Mouse (Mus musculus) CH12.LX (cell line): ENCODE results near the gene Olfr1076. TPM values are rescaled to one million over a fixed set of nuclear protein-coding genes. Genes with fewer than 3 reads are reported as not detected.
"Not testable (repeated sequence)": the region's sequence is repeated elsewhere in the genome, so short reads cannot be mapped to it uniquely, and the experiment has no call there.

Source experiments
- DNase-seq: peaks from one replicate; pipeline ENCODE4 v3.0.0-alpha.2; 2013; ENCODE audit errors: extremely low read depth
- H3K27ac ChIP-seq: 2 replicates; pipeline ENCODE4 v1.5.1; 2012; ENCODE audit warnings: low read depth, mild to moderate bottlenecking, control low read depth, moderate library complexity; ENCODE audit not compliant: insufficient read depth
- H3K27me3 ChIP-seq: replicated peaks from 2 replicates; pipeline ENCODE3; 2012; ENCODE audit warnings: inconsistent platforms
- H3K36me3 ChIP-seq, 2 experiments: replicated peaks in 1 of 2; 2 replicates each; pipeline versions ENCODE3 to v1.6.1; 2012; ENCODE audit warnings: inconsistent platforms in 1 of 2, low read length in 1 of 2, mild to moderate bottlenecking in 1 of 2, mixed read lengths in 1 of 2, moderate library complexity in 1 of 2; ENCODE audit not compliant: control insufficient read depth in 1 of 2, insufficient read depth in 1 of 2
- H3K4me1 ChIP-seq, 2 experiments: 2 replicates each; pipeline ENCODE4 v1.6.1; 2012; ENCODE audit warnings: inconsistent platforms in 1 of 2, moderate library complexity in 1 of 2; ENCODE audit not compliant: insufficient read depth in 2 of 2, control insufficient read depth in 1 of 2
- H3K4me2 ChIP-seq: 2 replicates; pipeline ENCODE4 v1.6.1; 2012; ENCODE audit warnings: low read depth, mild to moderate bottlenecking, control low read depth; ENCODE audit not compliant: poor library complexity, insufficient read depth, severe bottlenecking
- H3K4me3 ChIP-seq, 3 experiments: fragments of 150-350 bp in 1 of 3; sonication (generic) in 1 of 3; replicated peaks in 1 of 3; 2 replicates each; pipeline versions ENCODE3 to v1.5.1; 2011 to 2012; ENCODE audit warnings: low read depth in 2 of 3, low read length in 2 of 3, mild to moderate bottlenecking in 2 of 3, moderate library complexity in 2 of 3, control low read depth in 1 of 3, improper control_type of control experiment in 1 of 3, inconsistent platforms in 1 of 3, mixed read lengths in 1 of 3; ENCODE audit not compliant: poor library complexity in 1 of 3
- H3K79me2 ChIP-seq: replicated peaks from 2 replicates; pipeline ENCODE4 v1.6.1; 2012; ENCODE audit warnings: mild to moderate bottlenecking, moderate library complexity; ENCODE audit not compliant: control insufficient read depth, poor library complexity, insufficient read depth, severe bottlenecking; ENCODE audit errors: extremely low read depth
- H3K9ac ChIP-seq: 2 replicates; pipeline ENCODE4 v1.6.1; 2012; ENCODE audit warnings: low read depth, mild to moderate bottlenecking, control low read depth, moderate library complexity; ENCODE audit not compliant: insufficient read depth
- H3K9me3 ChIP-seq: replicated peaks from 2 replicates; pipeline ENCODE3; 2012; ENCODE audit warnings: low read length, inconsistent platforms, mixed read lengths
- CHD2 ChIP-seq: IDR thresholded peaks from 2 replicates; pipeline ENCODE4 v1.6.1; 2011; ENCODE audit warnings: low read length, improper control_type of control experiment
- KAT2A ChIP-seq: IDR thresholded peaks from 2 replicates; pipeline ENCODE4 v1.6.1; 2012; ENCODE audit warnings: low read length, improper control_type of control experiment, inconsistent platforms; ENCODE audit not compliant: insufficient replicate concordance
- MAZ ChIP-seq: IDR thresholded peaks from 2 replicates; pipeline ENCODE4 v1.6.1; 2012; ENCODE audit warnings: low read depth, mild to moderate bottlenecking, inconsistent platforms, low read length, improper control_type of control experiment, moderate library complexity
- MYC ChIP-seq: IDR thresholded peaks from 2 replicates; pipeline ENCODE4 v1.6.1; 2011; ENCODE audit warnings: low read depth, mild to moderate bottlenecking, improper control_type of control experiment, low read length
- NRF1 ChIP-seq: IDR thresholded peaks from 2 replicates; pipeline ENCODE4 v1.6.1; 2014; ENCODE audit warnings: low read depth, mild to moderate bottlenecking, inconsistent platforms, low read length, improper control_type of control experiment, moderate library complexity
- POLR2A ChIP-seq: IDR thresholded peaks from 2 replicates; pipeline ENCODE4 v1.6.1; 2011; ENCODE audit warnings: low read depth, mild to moderate bottlenecking, improper control_type of control experiment, low read length
- RAD21 ChIP-seq: IDR thresholded peaks from 2 replicates; pipeline ENCODE4 v1.6.1; 2011; ENCODE audit warnings: low read depth, mild to moderate bottlenecking, low read length, improper control_type of control experiment, moderate library complexity
- RCOR1 ChIP-seq: conservative IDR thresholded peaks from 2 replicates; pipeline ENCODE4 v1.6.1; 2012; ENCODE audit warnings: low read depth, mild to moderate bottlenecking, inconsistent platforms, low read length, improper control_type of control experiment
- SMC3 ChIP-seq: IDR thresholded peaks from 2 replicates; pipeline ENCODE4 v1.6.1; 2011; ENCODE audit warnings: low read depth, low read length, improper control_type of control experiment
- TCF12 ChIP-seq: IDR thresholded peaks from 2 replicates; pipeline ENCODE4 v1.6.1; 2014; ENCODE audit warnings: low read depth, mild to moderate bottlenecking, inconsistent platforms, low read length, improper control_type of control experiment
- dilution Hi-C: fragments of 300-500 bp; cut with MboI; formaldehyde crosslinking; loops from 2 replicates; pipeline ENCODE4 v1.14.3; 2020; ENCODE audit warnings: low sequenced_read_pairs; ENCODE audit not compliant: extremely low pct_unique_long_range_greater_than_20kb, extremely low pct_ligation_motif_present
- in situ Hi-C: fragments of 300-500 bp; cut with MboI; formaldehyde crosslinking; loops from 3 replicates; pipeline ENCODE4 v1.14.3; 2019; ENCODE audit warnings: low sequenced_read_pairs, low pct_ligation_motif_present, low pct_unique_long_range_greater_than_20kb, mixed read lengths
- polyA plus RNA-seq: library from polyadenylated mRNA; unstranded; fragments of >175 nt; gene quantifications from 2 replicates; pipeline ENCODE4 v1.2.1, GENCODE M21; 2012; ENCODE audit warnings: low read depth; ENCODE audit not compliant: insufficient read length
- total RNA-seq, 2 experiments: library from RNA; depleted of rRNA; stranded (reverse); fragments of 300-350 nt in 1 of 2; fragments of >200 nt in 1 of 2; gene quantifications; 2 replicates each; pipeline ENCODE4 v1.2.3; 2012 to 2014

Gene Olfr1076
- total and polyA plus RNA-seq, 3 experiments, result not detected

DNA sequence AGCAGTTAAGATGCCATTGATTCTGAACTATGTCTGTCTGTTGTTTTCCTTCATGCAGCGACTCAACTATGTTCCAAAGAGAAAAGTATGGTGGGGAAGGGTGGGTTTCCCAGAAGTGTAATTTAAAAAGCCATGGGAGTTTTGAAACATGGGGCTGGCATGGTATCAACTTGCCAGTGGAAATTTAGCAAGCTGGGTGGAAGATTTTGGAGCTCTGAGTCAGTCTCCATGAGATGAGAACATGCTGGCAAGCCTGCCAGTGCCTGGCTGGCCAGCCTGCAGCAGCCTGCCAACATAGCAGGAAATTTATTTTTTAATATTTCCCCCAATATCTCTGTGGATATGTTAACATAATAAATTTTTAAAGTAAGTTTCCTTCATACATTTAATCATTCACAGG lies 22.7 kb downstream of the Olfr1076 start:
- no peak overlapping the region for H3K4me2 ChIP-seq
- TF ChIP-seq RCOR1, result no peak
- no peak for TF ChIP-seq POLR2A
- TF ChIP-seq MAZ, result no peak
- no peak for TF ChIP-seq CHD2
- in situ Hi-C loops (no loop called here), dilution Hi-C loops (no loop called here)
- H3K4me3 ChIP-seq, result no peak overlapping the region
- H3K9ac ChIP-seq, result no peak overlapping the region
- no peaks in the 10 kb centered on the region for H3K36me3 ChIP-seq
- H3K79me2 ChIP-seq, result no peaks in the 10 kb centered on the region; the same call in 1 of the 2 replicates
- DNase-seq, result no peak
- no peak overlapping the region for H3K27ac ChIP-seq
- no peaks in the 10 kb centered on the region for H3K4me1 ChIP-seq
- no peaks in the 10 kb centered on the region for H3K27me3 ChIP-seq
- peaks cover 18% of the 10 kb centered on the region for H3K9me3 ChIP-seq

DNA sequence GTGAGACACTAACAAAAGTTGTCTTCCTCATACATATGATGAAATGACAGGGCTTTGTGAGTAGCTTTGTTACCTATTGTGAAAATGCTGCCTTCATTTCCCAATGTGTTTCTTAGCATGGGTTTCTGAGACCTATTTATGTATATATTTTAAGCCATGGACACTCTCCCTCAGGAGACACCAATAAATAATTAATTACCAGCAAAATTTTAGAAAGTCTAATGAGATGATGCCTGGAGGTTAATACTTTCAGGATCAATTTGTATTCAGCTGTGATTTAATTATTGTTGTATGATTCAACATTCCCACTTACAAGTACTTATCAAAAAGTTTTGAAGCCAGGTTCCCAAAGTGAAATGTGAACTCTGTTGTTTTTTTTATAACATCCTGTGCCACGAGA lies 34.1 kb downstream of the Olfr1076 start, which contains the start of gene Olfr1079:
Olfr1079 (minus strand) TSS at position 101 of the 400 bp plus-strand sequence.
- H3K9ac ChIP-seq, result no peak within 1 kb of the TSS
- no peaks in the 10 kb centered on the region for H3K4me1 ChIP-seq
- H3K36me3 ChIP-seq, result no peaks in the 10 kb centered on the region
- no peaks in the 10 kb centered on the region for H3K27me3 ChIP-seq
- peaks cover 13% of the 10 kb centered on the region for H3K9me3 ChIP-seq
- no peak for DNase-seq
- H3K27ac ChIP-seq, result no peak within 1 kb of the TSS
- H3K79me2 ChIP-seq, result no peaks in the 10 kb centered on the region
- in situ Hi-C loops (no loop called here), dilution Hi-C loops (no loop called here)
- no peak within 1 kb of the TSS for H3K4me2 ChIP-seq
- TF ChIP-seq SMC3 (no peak), TCF12 (no peak), POLR2A (no peak), MYC (no peak), KAT2A (no peak), RAD21 (no peak), NRF1 (no peak)
- no peak within 1 kb of the TSS for H3K4me3 ChIP-seq

DNA sequence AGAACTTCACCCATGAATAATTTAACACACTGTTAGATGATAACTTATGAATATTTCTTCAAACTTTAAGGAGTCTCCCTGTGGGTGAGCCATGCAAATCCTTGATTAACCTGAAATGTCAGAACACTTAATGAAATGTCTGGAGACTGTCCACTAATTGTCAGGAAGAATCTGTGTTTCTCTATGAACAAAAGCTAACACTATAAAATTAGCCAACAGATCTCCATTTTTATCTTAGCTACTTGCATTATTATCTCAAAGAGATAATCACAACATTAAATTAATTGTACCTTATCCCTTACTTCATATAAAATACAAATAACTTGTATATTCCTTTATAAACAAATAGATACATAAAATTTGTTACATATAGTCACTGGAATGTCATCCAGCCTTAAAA lies 49.9 kb downstream of the Olfr1076 start, which contains the start of gene Olfr1080:
Olfr1080 (minus strand) TSS at position 101 of the 400 bp plus-strand sequence.
- H3K27me3 ChIP-seq, DNase-seq, dilution Hi-C loops, H3K27ac ChIP-seq, H3K4me2 ChIP-seq, H3K9ac ChIP-seq, in situ Hi-C loops, H3K36me3 ChIP-seq, H3K9me3 ChIP-seq, H3K4me1 ChIP-seq, H3K79me2 ChIP-seq, H3K4me3 ChIP-seq: not testable (repeated sequence)

Other genes starting within 250 kb of the Olfr1076 start
Only the 20 nearest of the 21 such genes appear.
- gene Olfr1052, start 216.0 kb upstream of the Olfr1076 start, total RNA-seq (2012; rRNA removed), result not detected in 2 replicates
- not detected in 2 replicates for gene Olfr1052, start 216.0 kb upstream of the Olfr1076 start, total RNA-seq (2014; rRNA removed)
- not detected in 2 replicates for gene Olfr1052, start 216.0 kb upstream of the Olfr1076 start, polyA plus RNA-seq
- gene Olfr1053, start 193.2 kb upstream of the Olfr1076 start, total RNA-seq (2012; rRNA removed), result not detected in 2 replicates
- gene Olfr1053, start 193.2 kb upstream of the Olfr1076 start, total RNA-seq (2014; rRNA removed), result not detected in 2 replicates
- not detected in 2 replicates for gene Olfr1053, start 193.2 kb upstream of the Olfr1076 start, polyA plus RNA-seq
- gene Olfr1054, start 173.0 kb upstream of the Olfr1076 start, total RNA-seq (2012; rRNA removed), result not detected in 2 replicates
- not detected in 2 replicates for gene Olfr1054, start 173.0 kb upstream of the Olfr1076 start, total RNA-seq (2014; rRNA removed)
- not detected in 2 replicates for gene Olfr1054, start 173.0 kb upstream of the Olfr1076 start, polyA plus RNA-seq
- 0.17 and 0.68 TPM in 2 replicates for gene Olfr1055, start 158.2 kb upstream of the Olfr1076 start, total RNA-seq (2012; rRNA removed)
- not detected in 2 replicates for gene Olfr1055, start 158.2 kb upstream of the Olfr1076 start, total RNA-seq (2014; rRNA removed)
- gene Olfr1055, start 158.2 kb upstream of the Olfr1076 start, polyA plus RNA-seq, result not detected in 2 replicates
- not detected in 2 replicates for gene Olfr1056, start 146.0 kb upstream of the Olfr1076 start, total RNA-seq (2012; rRNA removed)
- not detected in 2 replicates for gene Olfr1056, start 146.0 kb upstream of the Olfr1076 start, total RNA-seq (2014; rRNA removed)
- not detected in 2 replicates for gene Olfr1056, start 146.0 kb upstream of the Olfr1076 start, polyA plus RNA-seq
- gene Olfr1057, start 130.1 kb upstream of the Olfr1076 start, total RNA-seq (2012; rRNA removed), result not detected in 2 replicates
- not detected in 2 replicates for gene Olfr1057, start 130.1 kb upstream of the Olfr1076 start, total RNA-seq (2014; rRNA removed)
- not detected in 2 replicates for gene Olfr1057, start 130.1 kb upstream of the Olfr1076 start, polyA plus RNA-seq
- gene Olfr1058, start 119.9 kb upstream of the Olfr1076 start, total RNA-seq (2012; rRNA removed), result not detected in 2 replicates
- not detected in 2 replicates for gene Olfr1058, start 119.9 kb upstream of the Olfr1076 start, total RNA-seq (2014; rRNA removed)
- not detected in 2 replicates for gene Olfr1058, start 119.9 kb upstream of the Olfr1076 start, polyA plus RNA-seq
- not detected in 2 replicates for gene Olfr1061, start 94.4 kb upstream of the Olfr1076 start, total RNA-seq (2012; rRNA removed)
- not detected in 2 replicates for gene Olfr1061, start 94.4 kb upstream of the Olfr1076 start, total RNA-seq (2014; rRNA removed)
- not detected in 2 replicates for gene Olfr1061, start 94.4 kb upstream of the Olfr1076 start, polyA plus RNA-seq
- not detected in 2 replicates for gene Olfr1062, start 81.7 kb upstream of the Olfr1076 start, total RNA-seq (2012; rRNA removed)
- gene Olfr1062, start 81.7 kb upstream of the Olfr1076 start, total RNA-seq (2014; rRNA removed), result not detected in 2 replicates
- 0.07 TPM in 1 of 2 replicates, not detected in the other for gene Olfr1062, start 81.7 kb upstream of the Olfr1076 start, polyA plus RNA-seq
- not detected in 2 replicates for gene Olfr1065, start 57.9 kb upstream of the Olfr1076 start, total RNA-seq (2012; rRNA removed)
- gene Olfr1065, start 57.9 kb upstream of the Olfr1076 start, total RNA-seq (2014; rRNA removed), result not detected in 2 replicates
- gene Olfr1065, start 57.9 kb upstream of the Olfr1076 start, polyA plus RNA-seq, result not detected in 2 replicates
- gene Olfr1066, start 52.2 kb upstream of the Olfr1076 start, total RNA-seq (2012; rRNA removed), result not detected in 2 replicates
- gene Olfr1066, start 52.2 kb upstream of the Olfr1076 start, total RNA-seq (2014; rRNA removed), result not detected in 2 replicates
- gene Olfr1066, start 52.2 kb upstream of the Olfr1076 start, polyA plus RNA-seq, result not detected in 2 replicates
- gene Olfr228, start 21.1 kb upstream of the Olfr1076 start, total RNA-seq (2012; rRNA removed), result not detected in 2 replicates
- gene Olfr228, start 21.1 kb upstream of the Olfr1076 start, total RNA-seq (2014; rRNA removed), result not detected in 2 replicates
- gene Olfr228, start 21.1 kb upstream of the Olfr1076 start, polyA plus RNA-seq, result not detected in 2 replicates
- gene Olfr1079, start 34.0 kb downstream of the Olfr1076 start, total RNA-seq (2012; rRNA removed), result not detected in 2 replicates
- not detected in 2 replicates for gene Olfr1079, start 34.0 kb downstream of the Olfr1076 start, total RNA-seq (2014; rRNA removed)
- not detected in 2 replicates for gene Olfr1079, start 34.0 kb downstream of the Olfr1076 start, polyA plus RNA-seq
- not detected in 2 replicates for gene Olfr1080, start 49.8 kb downstream of the Olfr1076 start, total RNA-seq (2012; rRNA removed)
- not detected in 2 replicates for gene Olfr1080, start 49.8 kb downstream of the Olfr1076 start, total RNA-seq (2014; rRNA removed)
- not detected in 2 replicates for gene Olfr1080, start 49.8 kb downstream of the Olfr1076 start, polyA plus RNA-seq
- not detected in 2 replicates for gene Olfr1082, start 90.5 kb downstream of the Olfr1076 start, total RNA-seq (2012; rRNA removed)
- gene Olfr1082, start 90.5 kb downstream of the Olfr1076 start, total RNA-seq (2014; rRNA removed), result not detected in 2 replicates
- not detected in 2 replicates for gene Olfr1082, start 90.5 kb downstream of the Olfr1076 start, polyA plus RNA-seq
- gene Olfr1084, start 131.3 kb downstream of the Olfr1076 start, total RNA-seq (2012; rRNA removed), result not detected in 2 replicates
- gene Olfr1084, start 131.3 kb downstream of the Olfr1076 start, total RNA-seq (2014; rRNA removed), result not detected in 2 replicates
- gene Olfr1084, start 131.3 kb downstream of the Olfr1076 start, polyA plus RNA-seq, result not detected in 2 replicates
- gene Olfr1085, start 153.6 kb downstream of the Olfr1076 start, total RNA-seq (2012; rRNA removed), result not detected in 2 replicates
- gene Olfr1085, start 153.6 kb downstream of the Olfr1076 start, total RNA-seq (2014; rRNA removed), result not detected in 2 replicates
- not detected in 2 replicates for gene Olfr1085, start 153.6 kb downstream of the Olfr1076 start, polyA plus RNA-seq
- not detected in 2 replicates for gene Olfr1086, start 171.6 kb downstream of the Olfr1076 start, total RNA-seq (2012; rRNA removed)
- gene Olfr1086, start 171.6 kb downstream of the Olfr1076 start, total RNA-seq (2014; rRNA removed), result not detected in 2 replicates
- gene Olfr1086, start 171.6 kb downstream of the Olfr1076 start, polyA plus RNA-seq, result not detected in 2 replicates
- gene Olfr1087, start 189.9 kb downstream of the Olfr1076 start, total RNA-seq (2012; rRNA removed), result not detected in 2 replicates
- gene Olfr1087, start 189.9 kb downstream of the Olfr1076 start, total RNA-seq (2014; rRNA removed), result not detected in 2 replicates
- gene Olfr1087, start 189.9 kb downstream of the Olfr1076 start, polyA plus RNA-seq, result not detected in 2 replicates
- not detected in 2 replicates for gene Olfr1089, start 225.2 kb downstream of the Olfr1076 start, total RNA-seq (2012; rRNA removed)
- gene Olfr1089, start 225.2 kb downstream of the Olfr1076 start, total RNA-seq (2014; rRNA removed), result not detected in 2 replicates
- not detected in 2 replicates for gene Olfr1089, start 225.2 kb downstream of the Olfr1076 start, polyA plus RNA-seq